8 mouse cellular contexts compared by ENCODE assay signal in genomic region chr11:59307422-59308163, GRCm38 (mm10). TPM values are rescaled to one million over a fixed set of nuclear protein-coding genes. Genes with fewer than 3 reads are reported as not detected.
DNase-seq lines count a peak whose midpoint lies in the region; ATAC-seq and TF ChIP-seq lines count a peak whose summit lies in the region.

No protein-coding gene starts in this region.

- 1% methylated on average over 45 of the region's 45 CpGs for WGBS in forebrain, embryonic 15.5 days

- H3K79me2 ChIP-seq in C2C12 (ENCODE audit: control insufficient read depth, insufficient read depth) = no peaks in the 10 kb centered on the region

- H3K4me3 ChIP-seq in C2C12 (ENCODE audit: insufficient read depth, poor library complexity, severe bottlenecking) = peak overlapping the region; percentile 21
- peak overlapping the region; percentile 76 for H3K4me3 ChIP-seq in brown adipose tissue, adult 24 weeks (ENCODE audit: insufficient read depth, low read depth, low read length)
- peak overlapping the region; percentile 54 for H3K4me3 ChIP-seq in forebrain, embryonic 15.5 days

- H3K4me2 ChIP-seq in forebrain, embryonic 15.5 days (replicated peaks) = peak overlapping the region; percentile 94

- peak overlapping the region; percentile 50; the same call in 1 of the 2 replicates for H3K9ac ChIP-seq in forebrain, embryonic 15.5 days (replicated peaks)

- H3ac ChIP-seq in C2C12 (ENCODE audit: control insufficient read depth, insufficient read length, low read depth) = peak overlapping the region; percentile 42

- peak; percentile 85 for TF ChIP-seq CTCF in C2C12 (IDR thresholded peaks at IDR 0.05; ENCODE audit: control insufficient read depth, insufficient read depth, insufficient read length)

- DNase-seq in heart, postnatal 4 days = peak; percentile 92
- DNase-seq in layer of hippocampus, postnatal 10 days (ENCODE audit: low spot score in 2 of 2) = peak; percentile 77 to 88
- DNase-seq in lung, postnatal 10 days = peak; percentile 91
- DNase-seq in ovary, postnatal 36 days (ENCODE audit: low spot score) = peak; percentile 83
- peak; percentile 81 for DNase-seq in urinary bladder, adult 2 months (ENCODE audit: low spot score)

- 0 out of 2 replicates have a peak, but pooled peaks have one; percentile 38 for ATAC-seq in forebrain, embryonic 15.5 days (replicated peaks)

- no peak overlapping the region for H3K27ac ChIP-seq in brown adipose tissue, adult 24 weeks (replicated peaks; ENCODE audit: low read depth, low read length)
- no peak overlapping the region for H3K27ac ChIP-seq in forebrain, embryonic 15.5 days (replicated peaks)

- peaks cover 4% of the 10 kb centered on the region; the same call in 1 of the 2 replicates for H3K4me1 ChIP-seq in brown adipose tissue, adult 24 weeks (ENCODE audit: control insufficient read depth, insufficient read depth, insufficient read length, low read length)
- peaks cover 52% of the 10 kb centered on the region for H3K4me1 ChIP-seq in forebrain, embryonic 15.5 days

- peaks cover 3% of the 10 kb centered on the region for H3K27me3 ChIP-seq in C2C12 (ENCODE audit: control insufficient read depth, insufficient read depth, insufficient read length)
- peaks cover 60% of the 10 kb centered on the region for H3K27me3 ChIP-seq in forebrain, embryonic 15.5 days

- H3K36me3 ChIP-seq in C2C12 (ENCODE audit: control insufficient read depth, insufficient read depth) = no peaks in the 10 kb centered on the region
- H3K36me3 ChIP-seq in forebrain, embryonic 15.5 days = no peaks in the 10 kb centered on the region

- H3K79me3 ChIP-seq in C2C12 (ENCODE audit: low read depth) = no peaks in the 10 kb centered on the region

- no peaks in the 10 kb centered on the region for H3K9me3 ChIP-seq in forebrain, embryonic 15.5 days

TF ChIP-seq in C2C12, 6 proteins besides CTCF, POLR2A, EP300 and RAD21:
- TF ChIP-seq USF1 (IDR thresholded peaks at IDR 0.05; ENCODE audit: low read depth) (no peak), MYOD1 (IDR thresholded peaks at IDR 0.05; ENCODE audit: control insufficient read depth, insufficient read length, low read depth) (peak; percentile 21), FOSL1 (IDR thresholded peaks at IDR 0.05; ENCODE audit: insufficient read depth, low read length, poor library complexity, severe bottlenecking) (no peak)

RNA-seq across cellular contexts. Expression of gene Wnt9a, which starts 0.9 kb away (rescaled TPM):
- polyA plus RNA-seq in C2C12 (2012; fragmentation: generic; extraction: Trizol) = 1.8 TPM
- polyA plus RNA-seq in brown adipose tissue, adult 24 weeks (2012; ENCODE audit: insufficient read depth, insufficient read length, missing spikeins) = 0.33 and 0.40 TPM in 2 replicates
- polyA plus RNA-seq in forebrain, embryonic 15.5 days (2015; fragmentation: Nextera tagmentation; extraction: Ambion mirVana) = 1.9 and 2.9 TPM in 2 replicates
- 1 to 10 TPM; 5.6 to 5.7 TPM for total RNA-seq in heart, postnatal 4 days (2021)
- total RNA-seq in layer of hippocampus, postnatal 10 days (2021) = 1 to 10 TPM; 2.7 to 2.9 TPM
- polyA plus RNA-seq in urinary bladder, adult 2 months (2012; rRNA removed) = 11.6 and 11.7 TPM in 2 replicates

RNA-seq across cellular contexts. Expression of gene Wnt3a, which starts 17.0 kb away (rescaled TPM):
- polyA plus RNA-seq in C2C12 (2012; fragmentation: generic; extraction: Trizol) = not detected
- polyA plus RNA-seq in brown adipose tissue, adult 24 weeks (2012; ENCODE audit: insufficient read depth, insufficient read length, missing spikeins) = not detected in 2 replicates
- polyA plus RNA-seq in forebrain, embryonic 15.5 days (2015; fragmentation: Nextera tagmentation; extraction: Ambion mirVana) = 1.2 and 2.2 TPM in 2 replicates
- total RNA-seq in heart, postnatal 4 days (2021) = not detected
- not detected for total RNA-seq in layer of hippocampus, postnatal 10 days (2021)
- 0.03 TPM in 2 replicates for polyA plus RNA-seq in urinary bladder, adult 2 months (2012; rRNA removed)

Comparison
In these comparisons a context has a peak if more than half of its experiments do, and no peak if none do; other contexts are left out.
1. H3K4me3 ChIP-seq: peak in every context shown above with its lines; median percentile 76 in brown adipose tissue, adult 24 weeks; 54 in forebrain, embryonic 15.5 days; 21 in C2C12.